Mouse (Mus musculus) spleen, adult 2 months (tissue): ENCODE data around the gene Mprip. TPM values are rescaled to one million over a fixed set of nuclear protein-coding genes. Genes with fewer than 3 reads are reported as not detected.

ENCODE experiments used
- DNase-seq, 2 experiments: peaks; one replicate each; pipeline versions ENCODE4 v3.0.0 to v3.0.0-alpha.2; 2012 to 2021; ENCODE audit warnings: low spot score in 2 of 2, low read depth in 1 of 2
- H3K27ac ChIP-seq: fragments of 200-500 bp; 2 replicates; pipeline ENCODE4 v1.5.1; 2012; ENCODE audit warnings: low read length, inconsistent platforms; ENCODE audit not compliant: insufficient read depth
- H3K27me3 ChIP-seq: fragments of 200-500 bp; 2 replicates; pipeline ENCODE4 v1.6.1; 2012; ENCODE audit warnings: mild to moderate bottlenecking, moderate library complexity, low read length, inconsistent platforms; ENCODE audit not compliant: control insufficient read depth, insufficient read depth
- H3K36me3 ChIP-seq: fragments of 200-500 bp; 2 replicates; pipeline ENCODE4 v1.6.1; 2012; ENCODE audit warnings: mild to moderate bottlenecking, low read length, inconsistent platforms; ENCODE audit not compliant: control insufficient read depth, insufficient read depth
- H3K4me1 ChIP-seq: fragments of 200-500 bp; 2 replicates; pipeline ENCODE4 v1.6.1; 2011; ENCODE audit warnings: inconsistent platforms; ENCODE audit not compliant: control insufficient read depth, insufficient read depth, insufficient read length
- H3K4me3 ChIP-seq: fragments of 200-500 bp; 2 replicates; pipeline ENCODE4 v1.5.1; 2011; ENCODE audit warnings: mild to moderate bottlenecking, inconsistent platforms; ENCODE audit not compliant: insufficient read depth, insufficient read length; ENCODE audit errors: extremely low read depth
- CTCF ChIP-seq: fragments of 200-500 bp; IDR thresholded peaks from 2 replicates; pipeline ENCODE4 v1.5.1; 2011; ENCODE audit warnings: mild to moderate bottlenecking, inconsistent platforms; ENCODE audit not compliant: insufficient read depth, insufficient read length, insufficient replicate concordance; ENCODE audit errors: extremely low read depth
- POLR2A ChIP-seq: fragments of 200-500 bp; IDR thresholded peaks from 2 replicates; pipeline ENCODE4 v1.6.1; 2011; ENCODE audit warnings: low read depth, low read length, inconsistent platforms
- WGBS: fragments of 180-500 bp; shearing (Covaris S2); methylation state at CpG from one replicate; pipeline ENCODE4 v1.1.7; 2018; 5-methylcytosine and 5-hydroxymethylcytosine counted together
- polyA plus RNA-seq: library from polyadenylated mRNA; depleted of rRNA; stranded (reverse); fragments of >200 nt; gene quantifications from 2 replicates; pipeline ENCODE4 v1.2.3, GENCODE M21; 2012; rRNA removed

The Mprip gene
- polyA plus RNA-seq, 1 experiment: 55.4 TPM

GRCm38 (mm10) chr11:59821625-59822024 lies 160.5 kb downstream of the Mprip start:
- Histone ChIP-seq H3K27me3 (no peaks in the 10 kb centered on the region), H3K4me1 (no peaks in the 10 kb centered on the region), H3K36me3 (peaks cover 47% of the 10 kb centered on the region), H3K27ac (no peak overlapping the region), H3K4me3 (no peak overlapping the region)
- no peak for DNase-seq
- TF ChIP-seq POLR2A: no peak
- no peak for TF ChIP-seq CTCF
- WGBS: 90% methylated on average over 3 of the region's 3 CpGs

Other genes starting within 250 kb of the Mprip start
- gene Jmjd4, start 211.3 kb upstream of the Mprip start, polyA plus RNA-seq: 4.6 and 4.7 TPM in 2 replicates
- gene Snap47, start 210.1 kb upstream of the Mprip start, polyA plus RNA-seq: 10.8 and 12.2 TPM in 2 replicates
- gene Zfp867, start 188.8 kb upstream of the Mprip start, polyA plus RNA-seq: 0.09 and 0.25 TPM in 2 replicates
- gene Zkscan17, start 134.6 kb upstream of the Mprip start, polyA plus RNA-seq: 8.8 TPM in 2 replicates
- gene Nlrp3, start 119.7 kb upstream of the Mprip start, polyA plus RNA-seq: 1.9 and 2.9 TPM in 2 replicates
- gene Olfr222, start 85.1 kb upstream of the Mprip start, polyA plus RNA-seq: not detected in 2 replicates
- gene Olfr223, start 68.0 kb upstream of the Mprip start, polyA plus RNA-seq: not detected in 2 replicates
- gene Pld6, start 126.3 kb downstream of the Mprip start, polyA plus RNA-seq: 0.69 and 0.96 TPM in 2 replicates
- gene Flcn, start 148.7 kb downstream of the Mprip start, polyA plus RNA-seq: 43.1 and 48.4 TPM in 2 replicates
- gene Nt5m, start 178.1 kb downstream of the Mprip start, polyA plus RNA-seq: 16.2 and 16.7 TPM in 2 replicates
- 9.1 and 9.9 TPM in 2 replicates for gene Cops3, start 178.5 kb downstream of the Mprip start, polyA plus RNA-seq